Mouse (Mus musculus) thymus, postnatal 10 days (tissue): ENCODE data around the gene Pacrg.

Experiments
- DNase-seq, 2 experiments: peaks; one replicate each; pipeline ENCODE4 v3.0.0; 2021; ENCODE audit warnings: low spot score in 2 of 2

The Pacrg gene

DNA sequence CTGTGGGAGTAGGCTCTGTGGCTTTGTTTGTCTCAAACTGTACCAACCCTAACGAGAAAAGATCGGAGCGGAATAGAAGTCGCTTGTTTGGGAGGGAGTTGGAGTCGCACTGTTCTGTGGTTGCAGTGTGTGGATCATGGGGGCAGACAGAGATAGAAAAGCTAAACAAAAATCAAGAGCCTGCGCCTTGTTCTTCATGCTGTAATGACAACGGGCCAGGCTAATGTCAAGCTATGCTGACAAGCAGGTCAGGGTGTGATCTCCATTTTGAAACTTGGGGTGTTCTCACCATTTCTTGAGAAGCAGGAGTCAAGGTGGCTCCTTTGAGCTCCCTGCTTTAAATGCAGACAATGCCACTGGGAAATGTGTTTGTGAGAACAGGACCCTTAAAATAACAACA lies 433.8 kb downstream of the Pacrg start:
- DNase-seq: no peak

DNA sequence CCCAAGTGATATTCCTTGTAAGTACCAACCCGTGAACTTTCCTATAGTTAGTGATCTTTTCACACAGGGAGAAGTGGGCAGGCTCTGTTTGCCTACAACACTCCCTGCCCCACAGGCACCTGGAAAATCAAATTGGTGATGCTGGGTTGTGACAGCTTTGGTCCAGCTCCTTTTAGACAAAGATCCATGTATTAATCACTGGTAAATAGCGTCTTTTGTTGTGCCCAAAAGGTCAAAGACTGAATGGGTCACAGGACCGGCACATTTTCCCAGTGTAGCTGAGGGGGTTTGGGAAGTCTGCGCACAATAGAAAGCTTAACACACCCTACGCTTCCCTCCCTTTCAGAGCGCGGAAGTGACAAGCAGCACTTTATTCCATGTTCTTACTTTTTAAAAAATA lies 434.2 kb downstream of the Pacrg start:
- DNase-seq: no peak

DNA sequence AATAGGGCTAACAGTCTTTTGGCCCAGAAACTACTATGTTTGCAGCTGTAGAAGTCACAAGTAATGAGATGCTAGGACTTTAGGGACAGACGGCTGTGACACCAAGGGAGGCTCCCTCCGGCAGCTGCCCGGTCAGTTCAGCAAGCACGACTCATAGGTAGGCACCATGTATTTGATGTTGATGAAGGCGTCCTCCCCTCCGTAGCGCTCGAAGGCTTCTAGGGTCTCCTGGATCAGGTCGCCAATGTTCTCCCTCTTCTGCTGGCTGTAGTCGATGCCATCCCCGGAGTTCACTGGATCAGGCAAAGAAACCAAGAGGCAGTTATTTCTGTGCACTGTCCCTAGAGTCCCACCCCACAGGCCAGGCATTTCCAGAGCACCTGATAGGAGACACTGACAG lies 436.9 kb downstream of the Pacrg start:
- DNase-seq: no peak

DNA sequence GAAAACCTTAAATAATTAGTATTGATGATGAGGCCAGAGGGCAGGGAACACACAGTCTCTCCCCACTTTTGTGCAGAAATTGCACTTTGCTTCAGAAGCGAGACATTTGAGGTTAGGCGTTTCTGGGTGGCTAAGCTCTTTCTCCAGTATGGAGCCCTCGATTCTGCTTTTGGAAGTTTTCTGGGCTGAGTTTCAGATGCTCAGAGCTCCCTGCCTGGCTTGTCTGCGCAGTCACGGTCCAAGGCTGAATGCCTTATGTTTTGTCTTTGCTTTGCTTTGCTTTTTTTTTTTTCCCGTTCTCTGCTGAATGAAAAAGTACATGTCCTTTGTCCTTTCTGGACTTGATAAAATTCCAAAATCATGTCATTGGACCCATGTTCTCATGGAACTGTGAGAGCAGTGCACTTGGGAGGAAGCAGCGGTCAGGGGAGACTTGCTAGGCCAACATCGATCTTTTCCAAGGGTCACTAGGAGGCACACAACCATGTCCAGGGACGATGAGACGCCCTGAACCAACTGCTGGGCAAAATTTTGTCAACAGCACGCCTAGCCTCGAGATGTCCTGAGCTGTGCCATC lies 438.0 kb downstream of the Pacrg start:
- DNase-seq: no peak

DNA sequence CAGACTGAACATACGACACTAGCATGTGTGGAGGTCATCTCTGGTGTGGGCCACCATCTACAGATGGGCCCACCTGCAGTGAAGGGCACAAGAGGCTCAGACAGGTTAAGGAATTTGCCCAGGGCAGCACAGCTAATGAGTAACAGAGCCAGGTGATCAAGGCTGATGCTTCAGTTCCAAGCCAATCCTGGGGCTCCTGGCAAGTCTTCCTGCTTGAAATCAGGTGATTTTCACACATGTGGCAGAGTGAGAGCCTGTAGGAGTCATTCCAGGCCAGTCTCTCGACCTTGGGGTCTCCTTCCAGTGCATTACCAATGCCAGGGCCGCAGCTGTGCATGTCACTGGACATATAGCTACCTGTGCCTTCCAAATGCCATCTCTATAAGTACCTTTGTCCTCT lies 438.6 kb downstream of the Pacrg start:
- no peak for DNase-seq

DNA sequence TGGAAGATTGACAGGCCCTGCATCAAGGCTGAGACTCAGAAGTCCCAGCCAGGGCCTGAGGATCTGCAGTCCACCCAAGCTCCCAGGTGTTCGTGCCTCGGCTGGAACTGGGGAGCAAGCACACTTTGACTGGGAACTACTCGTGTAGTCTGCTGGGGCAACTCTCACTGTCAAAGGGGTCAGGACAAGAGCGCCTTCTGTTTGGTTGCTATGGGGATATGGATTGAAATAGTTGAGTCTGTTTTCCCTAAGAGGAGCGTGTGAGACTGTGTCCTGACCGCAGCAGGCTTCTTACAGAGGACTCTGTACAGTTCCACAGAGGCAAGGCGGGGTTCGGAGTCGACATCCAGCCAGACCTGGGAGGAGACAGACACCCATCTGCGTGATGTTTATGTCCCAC lies 440.4 kb downstream of the Pacrg start:
- no peak for DNase-seq

DNA sequence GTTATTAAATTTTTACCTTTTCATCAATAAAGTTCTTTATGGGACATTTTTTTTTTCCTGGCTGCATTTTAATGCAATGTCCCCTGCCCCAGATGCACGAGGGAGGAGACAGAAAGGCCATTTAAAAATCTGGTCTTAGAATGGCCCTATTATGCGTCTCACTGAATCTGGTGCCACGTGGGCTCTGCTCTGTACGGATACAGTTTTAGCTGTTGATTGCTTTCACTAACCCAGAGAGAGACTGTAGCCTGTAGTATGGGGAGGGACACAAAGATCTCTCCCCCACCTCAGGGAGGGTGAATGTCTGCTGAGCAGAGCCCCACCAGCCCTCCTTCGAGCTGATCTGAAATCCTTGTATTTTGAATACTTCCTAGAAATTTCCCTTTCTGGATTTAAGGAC lies 441.2 kb downstream of the Pacrg start:
- DNase-seq: no peak

DNA sequence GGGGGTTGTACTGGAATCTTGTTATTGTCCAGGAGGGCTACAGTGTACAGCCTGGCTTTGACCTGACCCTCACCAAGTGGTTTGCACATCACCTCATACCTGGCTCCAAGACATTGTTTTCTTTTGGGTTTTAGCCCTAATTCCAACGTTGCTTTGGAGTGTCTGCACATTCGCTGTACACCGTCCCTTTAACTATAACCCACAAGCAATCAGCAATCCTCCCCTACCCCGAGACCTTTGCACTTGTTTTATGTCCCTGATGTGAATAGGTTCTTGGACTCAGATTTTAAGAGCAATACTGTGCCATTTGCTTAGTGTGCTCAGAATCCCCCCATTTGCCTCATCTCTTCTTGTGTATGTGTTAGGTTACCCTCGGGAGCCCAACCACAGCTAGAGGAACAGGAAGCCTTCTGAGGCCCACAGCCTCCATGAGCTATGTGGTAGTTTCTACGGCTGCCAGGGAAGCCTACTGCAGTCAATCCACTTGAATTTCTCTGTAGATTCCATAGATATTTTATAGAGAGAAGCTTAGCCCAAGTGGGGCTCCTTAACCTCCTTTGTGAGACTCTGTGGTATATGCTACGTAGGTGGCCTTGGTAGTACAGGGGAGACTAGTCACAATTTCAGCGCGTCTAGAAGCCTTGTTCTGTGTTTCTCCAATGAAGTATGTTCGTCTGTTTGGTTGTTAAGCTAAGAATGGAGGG lies 442.0 kb downstream of the Pacrg start:
- no peak for DNase-seq

DNA sequence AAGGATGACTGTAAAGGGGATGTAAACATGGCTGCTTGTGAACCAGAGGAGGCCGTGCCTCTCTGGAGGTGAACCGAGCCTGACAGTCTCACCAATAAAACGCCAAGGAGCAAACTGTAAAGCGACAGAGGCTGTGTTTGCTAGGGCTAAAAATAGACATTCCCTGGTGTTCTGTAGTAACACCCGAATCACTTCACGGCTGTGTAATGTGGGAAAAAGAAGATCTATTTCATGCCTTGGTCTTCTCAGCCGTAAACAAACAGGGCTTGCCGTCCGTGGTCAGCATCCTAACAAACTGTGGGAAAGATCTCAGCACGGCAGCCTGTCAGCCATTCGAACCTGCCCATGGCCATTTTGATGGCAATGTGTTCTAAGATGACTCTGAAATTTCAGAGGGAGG lies 442.8 kb downstream of the Pacrg start:
- no peak for DNase-seq

DNA sequence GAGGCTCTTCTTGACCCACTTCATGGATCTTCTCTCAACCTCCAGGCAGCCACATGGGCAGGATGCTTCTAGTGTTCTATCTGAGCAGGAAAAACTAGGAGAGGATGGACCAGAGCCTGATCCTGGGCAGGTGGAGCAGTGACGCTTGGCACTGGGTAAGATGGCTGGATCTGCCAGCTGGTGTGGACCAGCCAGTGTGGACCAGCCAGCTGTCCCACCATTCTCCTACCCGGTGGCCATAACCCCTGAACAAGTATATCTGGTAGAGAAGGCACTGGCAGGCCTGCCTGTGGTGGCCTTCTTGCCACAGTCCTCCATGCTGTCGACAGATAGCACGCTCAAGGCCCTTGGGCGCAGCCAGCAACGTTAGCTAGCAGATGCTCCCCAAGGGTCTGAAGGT lies 443.2 kb downstream of the Pacrg start:
- DNase-seq: no peak

DNA sequence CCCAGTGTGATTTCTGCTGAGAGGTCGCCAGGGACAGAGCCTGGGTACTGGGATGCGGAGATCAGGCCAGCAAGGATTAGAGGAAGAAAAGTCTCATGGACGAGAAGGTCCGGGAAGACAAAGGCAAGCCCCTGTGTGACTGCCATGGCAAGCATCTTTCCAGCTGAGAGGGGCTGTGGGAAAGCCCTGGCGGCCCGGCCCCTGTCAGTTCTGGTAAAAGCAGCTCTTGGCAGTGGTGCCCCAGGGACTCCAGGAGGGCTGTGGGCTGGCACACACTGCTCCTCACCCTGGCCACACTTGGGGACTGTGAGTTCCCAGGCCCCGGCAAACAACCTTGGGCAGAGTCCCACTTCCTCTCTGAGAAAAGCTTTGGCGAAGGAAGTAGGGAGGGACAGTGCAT lies 445.3 kb downstream of the Pacrg start:
- no peak for DNase-seq

DNA sequence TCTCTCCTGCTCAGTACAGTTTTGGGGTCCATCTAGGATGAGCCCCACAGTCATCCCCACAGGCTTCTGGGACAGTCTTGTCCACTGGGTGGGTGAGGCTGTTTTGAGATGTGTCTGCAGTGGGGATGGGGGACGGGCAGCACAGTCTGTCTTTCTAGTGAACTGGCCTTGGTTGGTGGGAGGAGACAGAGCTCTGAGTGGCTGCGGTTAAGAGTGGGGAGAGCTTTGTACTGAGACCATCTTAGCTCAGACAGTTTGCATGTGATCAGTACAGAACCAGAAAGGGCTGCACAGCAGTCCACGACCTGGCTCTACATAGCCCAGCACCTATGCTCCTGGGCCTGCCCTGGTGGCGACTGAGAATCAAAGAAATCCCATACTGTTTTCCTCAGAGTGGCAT lies 446.3 kb downstream of the Pacrg start:
- no peak for DNase-seq

DNA sequence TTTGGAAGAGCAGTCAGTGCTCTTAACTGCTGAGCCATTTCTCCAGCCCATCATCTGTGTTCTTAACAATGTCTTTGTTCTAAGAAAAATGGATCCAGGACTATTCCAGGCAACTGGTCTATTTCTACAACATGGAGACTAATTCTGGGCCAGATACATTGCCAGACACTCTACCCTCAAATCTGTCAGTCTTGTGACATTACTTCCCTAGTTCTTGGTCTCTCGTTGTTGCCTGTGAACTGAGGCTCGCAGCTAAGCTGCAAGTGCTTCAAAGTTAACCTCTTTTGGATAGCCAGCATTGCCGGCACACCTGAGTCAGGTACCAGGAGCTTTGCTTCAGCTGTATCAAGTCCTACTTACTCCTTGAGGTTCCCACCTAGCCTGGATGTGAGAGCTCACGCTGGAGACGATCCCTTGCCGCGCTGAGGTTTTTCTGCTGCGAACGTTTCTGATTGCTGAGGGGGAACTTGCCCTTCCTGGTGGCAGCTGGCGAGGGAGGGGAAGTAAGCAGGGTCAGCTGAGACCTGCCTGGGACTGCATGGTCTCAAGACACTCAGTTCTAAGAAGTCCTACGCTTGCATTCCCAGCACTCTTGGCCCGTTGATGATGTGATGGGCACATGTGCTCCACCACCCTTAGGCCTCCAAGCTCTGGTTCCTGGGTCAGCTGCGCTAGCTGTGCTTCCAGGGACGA lies 447.6 kb downstream of the Pacrg start:
- no peak for DNase-seq

DNA sequence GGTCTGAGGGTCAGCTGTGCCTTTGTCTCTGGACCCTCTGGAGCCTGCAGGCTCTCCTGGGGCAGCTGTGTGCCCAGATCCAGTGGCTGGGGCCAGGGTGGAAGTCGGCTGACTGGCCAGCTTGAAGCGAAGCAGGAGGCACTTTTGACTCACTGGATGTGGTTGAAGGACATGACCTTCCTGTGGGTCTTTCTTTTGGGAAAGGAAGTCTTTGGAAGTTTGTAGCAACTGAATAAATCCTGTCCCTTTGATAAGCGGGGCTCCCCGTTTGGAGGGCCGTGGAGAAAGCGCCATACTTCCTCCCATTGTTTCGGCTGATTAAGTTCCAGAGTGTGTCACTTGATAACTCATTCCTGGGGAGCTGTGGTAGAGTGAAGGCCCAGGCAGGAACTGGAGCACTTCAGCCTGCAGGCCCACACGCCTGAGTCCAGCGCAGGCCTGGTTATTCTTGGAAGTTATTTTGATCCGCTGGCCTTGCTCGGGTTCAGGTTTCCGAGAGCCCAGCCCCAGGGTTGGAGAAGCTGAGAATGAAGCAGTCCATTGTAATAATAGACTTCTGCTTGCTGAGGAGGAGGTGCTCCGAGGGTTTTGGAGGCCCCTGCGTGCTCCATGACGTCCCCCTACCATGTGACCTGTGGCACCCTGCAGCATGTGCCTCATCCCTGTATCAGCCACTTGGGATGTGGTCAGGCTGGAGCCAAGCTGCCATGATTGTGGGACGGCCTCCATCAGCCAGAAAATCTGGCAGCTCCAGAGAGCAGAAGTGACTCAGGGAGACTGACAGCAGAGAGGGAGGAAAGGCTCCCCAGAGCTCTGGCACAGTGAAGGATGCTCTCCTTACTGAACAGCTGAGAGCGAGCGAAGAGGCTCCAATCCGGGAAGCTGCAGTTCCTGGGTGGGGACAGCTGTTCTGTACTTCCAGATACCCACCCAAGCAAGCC lies 449.6 kb downstream of the Pacrg start:
- DNase-seq: no peak

DNA sequence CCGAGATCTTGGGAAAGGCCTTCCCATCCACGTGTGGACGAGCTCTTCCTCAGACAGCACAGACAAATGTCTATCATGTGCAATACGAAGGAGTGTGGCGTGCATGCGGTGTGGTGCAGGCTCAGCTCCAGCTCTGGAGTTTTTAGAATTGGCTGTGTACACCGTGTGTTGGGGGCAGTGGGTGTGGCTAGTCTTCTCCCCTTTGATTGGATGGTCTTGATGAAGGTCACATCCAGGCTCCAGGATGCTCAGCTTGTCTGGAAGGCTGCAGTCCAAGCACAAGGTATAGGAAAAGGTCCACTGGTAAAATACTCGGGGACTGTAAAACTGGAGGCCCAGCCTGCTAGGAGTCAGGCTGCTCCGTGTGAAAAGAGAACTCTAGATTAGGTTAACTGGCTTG lies 450.4 kb downstream of the Pacrg start:
- no peak for DNase-seq

DNA sequence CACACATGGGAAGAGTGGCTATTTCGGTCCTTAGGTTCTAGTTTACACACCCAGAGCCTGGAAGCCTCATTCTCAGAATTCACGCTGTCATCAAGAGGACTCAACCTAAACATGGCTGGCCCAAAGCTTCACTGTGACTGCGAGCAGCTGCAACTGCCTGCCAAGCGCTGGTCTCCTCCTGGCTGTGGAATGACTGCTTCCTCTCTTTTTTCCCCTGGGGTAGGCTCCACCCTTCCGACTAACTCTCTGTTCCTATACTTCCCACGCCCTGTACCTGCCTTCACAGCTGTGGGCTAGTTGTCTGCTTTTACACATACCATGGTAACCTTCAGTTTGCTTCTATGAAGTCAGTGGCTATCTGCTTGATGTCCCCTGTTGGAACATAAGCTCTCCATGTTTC lies 453.6 kb downstream of the Pacrg start:
- no peak for DNase-seq

DNA sequence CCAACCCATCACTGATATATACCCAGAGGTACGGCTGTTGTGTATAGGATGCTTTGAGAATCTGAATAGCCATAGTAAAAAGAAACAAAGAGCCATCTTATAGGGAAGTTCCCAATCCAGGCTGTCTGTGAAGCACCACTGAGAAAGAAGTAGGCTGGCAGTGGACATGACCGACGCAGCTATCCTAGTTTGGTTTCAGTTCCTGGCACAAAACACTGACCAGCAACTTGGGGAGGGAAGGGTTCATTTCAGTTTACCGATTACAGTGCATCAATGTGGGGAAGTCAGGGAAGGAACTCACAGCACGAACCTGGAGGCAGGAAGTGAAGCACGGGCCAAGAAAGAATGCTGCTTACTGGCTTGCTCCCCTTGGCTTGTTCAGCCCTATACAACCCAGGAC lies 456.7 kb downstream of the Pacrg start:
- DNase-seq: no peak

DNA sequence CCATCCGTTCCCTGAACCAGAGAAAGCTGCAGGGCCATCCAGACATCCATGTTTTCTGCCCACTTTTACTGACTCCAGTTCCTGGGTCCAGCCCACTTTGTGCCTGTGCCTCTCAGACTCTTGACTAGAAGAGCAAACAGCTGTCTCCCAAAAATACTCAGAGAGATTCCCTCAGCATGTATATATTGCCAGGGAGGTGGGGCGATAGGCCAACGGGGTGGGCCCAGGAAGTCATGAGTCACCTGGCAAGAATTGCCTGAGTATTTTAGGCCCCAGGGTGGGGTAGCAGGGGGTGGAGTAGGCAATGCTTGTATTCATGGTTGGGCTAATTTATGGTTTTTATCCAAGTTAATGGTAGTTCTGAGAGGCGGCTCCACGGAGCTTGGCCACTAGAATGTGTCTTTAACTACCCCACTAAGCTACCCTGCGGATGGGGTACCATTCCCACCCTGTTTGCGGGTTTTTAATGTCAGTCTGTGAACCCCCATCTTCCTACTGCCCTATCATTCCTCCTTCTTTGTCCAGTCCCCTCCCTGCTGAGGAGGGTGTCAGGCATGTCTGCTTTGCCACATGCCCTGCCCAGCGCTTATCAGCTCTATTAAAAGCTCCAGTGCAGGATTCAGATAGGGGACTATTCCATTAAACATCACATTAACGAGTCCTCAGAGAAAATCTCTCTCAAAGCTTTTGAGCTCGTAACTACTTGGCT lies 461.5 kb downstream of the Pacrg start:
- DNase-seq: no peak

DNA sequence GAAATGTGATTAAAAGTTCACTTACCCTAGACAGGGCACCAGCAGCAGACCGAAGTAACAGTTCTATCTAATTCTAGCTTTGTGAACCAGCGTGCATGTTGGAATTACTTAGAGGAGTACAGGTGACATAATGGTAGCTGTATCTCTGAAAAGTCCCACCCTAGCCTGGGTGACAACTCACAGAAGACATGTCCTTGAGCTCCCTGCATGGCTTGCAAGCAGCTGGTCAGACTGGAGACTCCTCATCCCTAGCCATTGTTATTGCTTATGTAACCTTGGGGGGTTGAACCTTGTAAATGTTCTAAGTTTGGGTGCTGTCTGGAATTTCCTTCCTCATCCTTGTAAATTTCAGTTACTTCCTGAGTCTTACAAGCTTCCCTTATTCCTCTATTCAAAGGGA lies 462.5 kb downstream of the Pacrg start:
- DNase-seq: no peak

DNA sequence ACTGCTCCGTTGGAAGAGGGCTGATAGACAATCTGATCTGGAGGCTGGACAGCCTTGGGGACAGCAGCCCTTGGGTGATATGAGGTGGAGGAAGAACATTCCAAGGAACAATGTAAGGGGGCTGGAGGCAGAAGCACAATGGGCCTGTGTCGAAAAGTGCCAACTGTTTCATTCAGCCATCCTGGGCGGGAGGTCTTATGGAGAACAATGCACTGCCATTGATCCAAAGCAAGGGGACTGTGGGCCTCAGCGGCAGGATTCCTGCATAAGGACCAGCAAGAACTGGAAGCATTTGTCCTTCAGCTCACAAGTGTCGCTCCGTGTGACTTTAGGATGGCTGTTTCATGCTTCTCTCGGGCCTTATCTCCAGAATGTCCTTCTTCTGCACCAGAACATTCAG lies 465.8 kb downstream of the Pacrg start:
- DNase-seq: no peak

DNA sequence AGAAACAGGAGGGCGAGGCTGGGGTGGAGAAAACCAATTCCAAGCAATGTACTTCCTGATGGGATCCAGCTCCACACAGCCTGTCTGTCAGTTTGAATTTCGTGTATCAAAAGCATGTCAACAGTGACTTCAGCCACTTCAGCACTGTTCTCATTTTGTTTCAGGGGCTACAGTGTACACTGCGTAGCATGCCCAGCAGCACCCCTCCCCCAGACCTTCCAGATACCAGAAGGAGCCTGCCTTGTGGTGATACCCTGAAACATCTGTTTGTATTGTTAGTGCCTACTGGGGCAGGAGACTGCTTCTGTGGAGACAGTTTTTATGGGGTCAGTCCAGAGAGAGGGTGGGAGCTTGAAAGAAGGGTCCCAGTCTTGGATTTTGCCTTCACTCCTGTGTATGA lies 466.4 kb downstream of the Pacrg start:
- no peak for DNase-seq
